Mouse (Mus musculus) ES-E14 (cell line): ENCODE data around the gene Rsbn1l.

Experiments
- CHD2 ChIP-seq: IDR thresholded peaks from 2 replicates; pipeline ENCODE4 v1.6.1; 2014; ENCODE audit warnings: mild to moderate bottlenecking, low read depth, low read length, inconsistent platforms
- ZC3H11A ChIP-seq: IDR thresholded peaks from 2 replicates; pipeline ENCODE4 v1.6.1; 2012; ENCODE audit warnings: low read depth, mild to moderate bottlenecking, inconsistent platforms, low read length, borderline replicate concordance
- ZNF384 ChIP-seq: IDR thresholded peaks from 2 replicates; pipeline ENCODE4 v1.6.1; 2012; ENCODE audit warnings: low read depth, low read length, inconsistent platforms

DNA sequence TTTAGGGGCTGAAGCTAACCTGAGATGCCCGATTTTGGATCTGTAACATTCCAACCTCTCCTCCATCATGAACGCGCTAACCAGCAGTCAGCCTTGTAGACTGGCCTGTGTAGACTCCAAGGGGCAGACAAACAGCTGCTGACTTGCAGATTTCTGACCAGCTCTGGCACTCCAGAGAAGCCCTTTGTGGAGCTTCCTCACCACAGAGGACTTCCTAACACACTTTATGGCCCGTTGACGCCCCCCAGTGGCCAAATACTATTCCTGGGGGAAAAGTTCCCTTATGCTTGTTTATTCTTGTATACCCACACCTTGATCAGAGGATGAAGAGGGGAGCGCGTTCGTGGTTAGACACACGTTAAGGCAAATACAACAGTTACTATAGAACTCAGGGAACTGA, 12.8 kb upstream of the Rsbn1l start:
- no peak for TF ChIP-seq CHD2
- peak; percentile 81; the same call in 1 of the 2 replicates for TF ChIP-seq ZC3H11A
- TF ChIP-seq ZNF384, result no peak
